Mouse (Mus musculus) megakaryocyte, adult 5-6 weeks (primary cell): Measurements from ENCODE around the gene Pde3b. TPM values are rescaled to one million over a fixed set of nuclear protein-coding genes. Genes with fewer than 3 reads are reported as not detected.

Experiments used
- total RNA-seq, 2 experiments: library from RNA; stranded (forward) in 1 of 2; stranded (reverse) in 1 of 2; fragments of 153-499, 151-499 nt in 1 of 2; fragments of 221-1000, 200-1000 nt in 1 of 2; gene quantifications; 2 replicates each; pipeline versions ENCODE4 v1.2.3 to v1.2.4; 2015 to 2017

The Pde3b gene
- total RNA-seq, 2 experiments from 2014 or later, result 11.9 to 14.1 TPM

Other genes starting within 250 kb of the Pde3b start
- gene Copb1, start 160.6 kb upstream of the Pde3b start, total RNA-seq (2015), result 142 and 161 TPM in 2 replicates
- gene Copb1, start 160.6 kb upstream of the Pde3b start, total RNA-seq (2017), result 82.5 and 85.9 TPM in 2 replicates
- 322 and 367 TPM in 2 replicates for gene Psma1, start 139.2 kb upstream of the Pde3b start, total RNA-seq (2015)
- 252 and 280 TPM in 2 replicates for gene Psma1, start 139.2 kb upstream of the Pde3b start, total RNA-seq (2017)
- gene Cyp2r1, start 147.7 kb downstream of the Pde3b start, total RNA-seq (2015), result 4.3 and 5.4 TPM in 2 replicates
- 1.7 and 2.0 TPM in 2 replicates for gene Cyp2r1, start 147.7 kb downstream of the Pde3b start, total RNA-seq (2017)
- not detected in 2 replicates for gene Calca, start 221.1 kb downstream of the Pde3b start, total RNA-seq (2015)
- gene Calca, start 221.1 kb downstream of the Pde3b start, total RNA-seq (2017), result not detected in 2 replicates